ENCODE assay signal across 18 mouse cellular contexts in genomic region chr14:78057362-78057761, GRCm38 (mm10). TPM values are rescaled to one million over a fixed set of nuclear protein-coding genes. Genes with fewer than 3 reads are reported as not detected.
"Had no signal": no experiment of that assay in that cellular context is flagged by ENCODE, and none has a peak within 500 bp of the region (broad histone marks: within the 10 kb centered on the region; RNA-seq: fewer than 3 reads in every experiment).

No protein-coding gene starts in this region.

- H3K4me2 ChIP-seq: liver, embryonic 12.5 days; midbrain, embryonic 11.5 days; midbrain, embryonic 13.5 days; midbrain, embryonic 15.5 days; neural tube, embryonic 12.5 days; stomach, embryonic 15.5 days had no signal

- H3K4me1 ChIP-seq: liver, embryonic 12.5 days; neural tube, embryonic 12.5 days; stomach, embryonic 15.5 days had no signal

- DNase-seq: lung, adult 2 months; lung, postnatal 10 days; right cerebral cortex, postnatal 14 days; thymus, adult 2 months; thymus, postnatal 25 days; thymus, postnatal 4 days had no signal

- H3K4me3 ChIP-seq: liver, embryonic 12.5 days; midbrain, embryonic 13.5 days; midbrain, embryonic 15.5 days; neural tube, embryonic 12.5 days; stomach, embryonic 15.5 days had no signal

- H3K27me3 ChIP-seq: liver, embryonic 12.5 days; midbrain, embryonic 13.5 days; midbrain, embryonic 15.5 days; neural tube, embryonic 12.5 days; stomach, embryonic 15.5 days had no signal

- H3K27ac ChIP-seq: liver, embryonic 12.5 days; liver, embryonic 14.5 days; midbrain, embryonic 13.5 days; midbrain, embryonic 15.5 days; neural tube, embryonic 12.5 days; stomach, embryonic 15.5 days; stomach, postnatal 0 days had no signal

- H3K36me3 ChIP-seq: liver, embryonic 12.5 days; midbrain, embryonic 13.5 days; midbrain, embryonic 15.5 days; neural tube, embryonic 12.5 days; stomach, embryonic 15.5 days had no signal

- H3K9ac ChIP-seq: liver, embryonic 12.5 days; liver, embryonic 14.5 days; midbrain, embryonic 13.5 days; midbrain, embryonic 15.5 days; neural tube, embryonic 12.5 days; stomach, embryonic 15.5 days had no signal

- H3K9me3 ChIP-seq: liver, embryonic 12.5 days; midbrain, embryonic 13.5 days; midbrain, embryonic 15.5 days; neural tube, embryonic 12.5 days; stomach, embryonic 15.5 days had no signal

- ATAC-seq: liver, embryonic 12.5 days; midbrain, embryonic 13.5 days; midbrain, embryonic 15.5 days had no signal

RNA-seq across cellular contexts. Expression of gene Fam216b, which starts 31.4 kb away (rescaled TPM):
- polyA plus RNA-seq: liver, embryonic 12.5 days; liver, embryonic 14.5 days; liver, embryonic 16.5 days; midbrain, embryonic 11.5 days; midbrain, embryonic 13.5 days; neural tube, embryonic 12.5 days; spleen, adult 2 months; stomach, embryonic 15.5 days; testis, adult 2 months; urinary bladder, adult 2 months had no signal
